Mouse (Mus musculus) MEL (cell line): ENCODE measurements around the gene Mrpl14. TPM values are rescaled to one million over a fixed set of nuclear protein-coding genes. Genes with fewer than 3 reads are reported as not detected.

Experiments
- DNase-seq: peaks from one replicate; pipeline ENCODE4 v3.0.0; 2011; ENCODE audit warnings: low read depth, low spot score
- H3K27ac ChIP-seq: 2 replicates; pipeline ENCODE4 v1.5.1; 2012; ENCODE audit warnings: low read depth, mild to moderate bottlenecking, control low read depth, low read length, moderate library complexity; ENCODE audit not compliant: control insufficient read depth
- H3K27me3 ChIP-seq, 2 experiments: fragments of 150-350 bp in 1 of 2; sonication (generic) in 1 of 2; 2 replicates each; pipeline ENCODE4 v1.6.1; 2012; ENCODE audit warnings: low read length in 2 of 2, mild to moderate bottlenecking in 2 of 2, improper control_type of control experiment in 1 of 2, moderate library complexity in 1 of 2; ENCODE audit not compliant: insufficient read depth in 2 of 2, control insufficient read depth in 1 of 2
- H3K36me3 ChIP-seq, 2 experiments: 2 replicates each; pipeline ENCODE4 v1.6.1; 2012 to 2014; ENCODE audit warnings: low read length in 2 of 2, improper control_type of control experiment in 1 of 2, inconsistent platforms in 1 of 2, mild to moderate bottlenecking in 1 of 2; ENCODE audit not compliant: insufficient read depth in 2 of 2, control insufficient read depth in 1 of 2
- H3K4me1 ChIP-seq, 2 experiments: fragments of 150-350 bp in 1 of 2; sonication (generic) in 1 of 2; 2 replicates each; pipeline ENCODE4 v1.6.1; 2012; ENCODE audit warnings: low read length in 2 of 2, improper control_type of control experiment in 1 of 2, mild to moderate bottlenecking in 1 of 2; ENCODE audit not compliant: insufficient read depth in 2 of 2, control insufficient read depth in 1 of 2
- H3K4me3 ChIP-seq, 2 experiments: fragments of 150-350 bp in 1 of 2; sonication (generic) in 1 of 2; 2 replicates each; pipeline ENCODE4 v1.5.1; 2012; ENCODE audit warnings: low read depth in 2 of 2, low read length in 2 of 2, mild to moderate bottlenecking in 2 of 2, moderate library complexity in 2 of 2, control low read depth in 1 of 2, improper control_type of control experiment in 1 of 2; ENCODE audit not compliant: control insufficient read depth in 1 of 2, insufficient read depth in 1 of 2
- H3K79me2 ChIP-seq: 2 replicates; pipeline ENCODE4 v1.6.1; 2012; ENCODE audit warnings: mild to moderate bottlenecking, low read length, moderate library complexity; ENCODE audit not compliant: control insufficient read depth, poor library complexity, insufficient read depth
- H3K9ac ChIP-seq: 2 replicates; pipeline ENCODE4 v1.6.1; 2012; ENCODE audit warnings: low read depth, mild to moderate bottlenecking, control low read depth, low read length, moderate library complexity; ENCODE audit not compliant: control insufficient read depth, poor library complexity, severe bottlenecking
- H3K9me3 ChIP-seq: fragments of 150-350 bp; sonication (generic); replicated peaks from 2 replicates; pipeline ENCODE4 v1.6.1; 2012; ENCODE audit warnings: mild to moderate bottlenecking, low read length, improper control_type of control experiment, moderate library complexity; ENCODE audit not compliant: insufficient read depth
- BHLHE40 ChIP-seq: IDR thresholded peaks from 2 replicates; pipeline ENCODE4 v1.6.1; 2012; ENCODE audit warnings: low read depth, mild to moderate bottlenecking, inconsistent platforms, low read length, improper control_type of control experiment, borderline replicate concordance
- CHD1 ChIP-seq: IDR thresholded peaks from 2 replicates; pipeline ENCODE4 v1.6.1; 2012; ENCODE audit warnings: low read depth, mild to moderate bottlenecking, inconsistent platforms, low read length, improper control_type of control experiment
- CHD2 ChIP-seq: IDR thresholded peaks from 2 replicates; pipeline ENCODE4 v1.6.1; 2011; ENCODE audit warnings: low read length, improper control_type of control experiment
- CTCF ChIP-seq, 3 experiments: IDR thresholded peaks in 2 of 3; conservative IDR thresholded peaks in 1 of 3; 2 replicates each; pipeline ENCODE4 v1.5.1; 2011 to 2012; ENCODE audit warnings: low read length in 3 of 3, low read depth in 2 of 3, mild to moderate bottlenecking in 2 of 3, improper control_type of control experiment in 1 of 3, inconsistent platforms in 1 of 3, mixed read lengths in 1 of 3, moderate library complexity in 1 of 3; ENCODE audit not compliant: control insufficient read depth in 1 of 3, insufficient read depth in 1 of 3, poor library complexity in 1 of 3, severe bottlenecking in 1 of 3
- EP300 ChIP-seq, 2 experiments: IDR thresholded peaks; 2 replicates each; pipeline ENCODE4 v1.6.1; 2011; ENCODE audit warnings: improper control_type of control experiment in 2 of 2, low read length in 2 of 2, low read depth in 1 of 2, mild to moderate bottlenecking in 1 of 2
- ETS1 ChIP-seq: IDR thresholded peaks from 2 replicates; pipeline ENCODE4 v1.6.1; 2012; ENCODE audit warnings: low read depth, mild to moderate bottlenecking, inconsistent platforms, low read length, improper control_type of control experiment, moderate library complexity
- GABPA ChIP-seq: IDR thresholded peaks from 2 replicates; pipeline ENCODE4 v1.6.1; 2012; ENCODE audit warnings: low read depth, mild to moderate bottlenecking, inconsistent platforms, low read length, improper control_type of control experiment, moderate library complexity
- HCFC1 ChIP-seq: IDR thresholded peaks from 2 replicates; pipeline ENCODE4 v1.6.1; 2012; ENCODE audit warnings: low read depth, mild to moderate bottlenecking, inconsistent platforms, low read length, improper control_type of control experiment, moderate library complexity
- JUND ChIP-seq: IDR thresholded peaks from 2 replicates; pipeline ENCODE4 v1.6.1; 2011; ENCODE audit warnings: low read depth, mild to moderate bottlenecking, improper control_type of control experiment, low read length
- KAT2A ChIP-seq: conservative IDR thresholded peaks from 2 replicates; pipeline ENCODE4 v1.6.1; 2012; ENCODE audit warnings: low read depth, low read length, improper control_type of control experiment, inconsistent platforms
- MEF2A ChIP-seq: IDR thresholded peaks from 2 replicates; pipeline ENCODE4 v1.6.1; 2014; ENCODE audit warnings: low read depth, mild to moderate bottlenecking, inconsistent platforms, low read length, improper control_type of control experiment; ENCODE audit not compliant: poor library complexity, insufficient replicate concordance, severe bottlenecking; ENCODE audit errors: extremely low read depth
- MXI1 ChIP-seq: IDR thresholded peaks from 2 replicates; pipeline ENCODE4 v1.6.1; 2011; ENCODE audit warnings: mild to moderate bottlenecking, low read depth, low read length, improper control_type of control experiment
- NELFE ChIP-seq: IDR thresholded peaks from 2 replicates; pipeline ENCODE4 v1.6.1; 2011; ENCODE audit warnings: low read depth, low read length, improper control_type of control experiment
- NRF1 ChIP-seq: IDR thresholded peaks from 2 replicates; pipeline ENCODE4 v1.6.1; 2014; ENCODE audit warnings: low read depth, mild to moderate bottlenecking, inconsistent platforms, low read length, improper control_type of control experiment, moderate library complexity; ENCODE audit not compliant: poor library complexity, insufficient read depth, severe bottlenecking
- POLR2AphosphoS2 ChIP-seq: IDR thresholded peaks from 2 replicates; pipeline ENCODE4 v1.6.1; 2011; ENCODE audit warnings: low read length, improper control_type of control experiment
- POLR2AphosphoS5 ChIP-seq: IDR thresholded peaks from 2 replicates; pipeline ENCODE4 v1.6.1; 2012; ENCODE audit warnings: low read depth, borderline replicate concordance, mild to moderate bottlenecking, inconsistent platforms, low read length, moderate library complexity, mixed read lengths
- RAD21 ChIP-seq: IDR thresholded peaks from 2 replicates; pipeline ENCODE4 v1.6.1; 2011; ENCODE audit warnings: mild to moderate bottlenecking, low read depth, low read length, improper control_type of control experiment
- SIN3A ChIP-seq: IDR thresholded peaks from 2 replicates; pipeline ENCODE4 v1.6.1; 2012; ENCODE audit warnings: low read length, improper control_type of control experiment, inconsistent platforms
- TAL1 ChIP-seq: IDR thresholded peaks from 2 replicates; pipeline ENCODE4 v1.6.1; 2012; ENCODE audit warnings: mild to moderate bottlenecking, inconsistent platforms, low read length, moderate library complexity, mixed read lengths
- TBP ChIP-seq: IDR thresholded peaks from 2 replicates; pipeline ENCODE4 v1.8.0; 2011; ENCODE audit warnings: low read depth, low read length, improper control_type of control experiment
- UBTF ChIP-seq: IDR thresholded peaks from 2 replicates; pipeline ENCODE4 v1.6.1; 2012; ENCODE audit warnings: low read depth, mild to moderate bottlenecking, inconsistent platforms, low read length, improper control_type of control experiment, moderate library complexity, borderline replicate concordance; ENCODE audit not compliant: insufficient read depth
- USF2 ChIP-seq, 2 experiments: IDR thresholded peaks; 2 replicates each; pipeline ENCODE4 v1.6.1; 2011 to 2012; ENCODE audit warnings: improper control_type of control experiment in 2 of 2, low read length in 2 of 2, borderline replicate concordance in 1 of 2, inconsistent platforms in 1 of 2, low read depth in 1 of 2, mild to moderate bottlenecking in 1 of 2; ENCODE audit not compliant: insufficient read depth in 1 of 2
- ZC3H11A ChIP-seq: IDR thresholded peaks from 2 replicates; pipeline ENCODE4 v1.6.1; 2012; ENCODE audit warnings: low read depth, mild to moderate bottlenecking, inconsistent platforms, low read length, improper control_type of control experiment
- ZMIZ1 ChIP-seq: IDR thresholded peaks from 2 replicates; pipeline ENCODE4 v1.6.1; 2012; ENCODE audit warnings: low read depth, mild to moderate bottlenecking, inconsistent platforms, low read length, improper control_type of control experiment, moderate library complexity
- ZNF384 ChIP-seq: IDR thresholded peaks from 2 replicates; pipeline ENCODE4 v1.6.1; 2012; ENCODE audit warnings: low read depth, mild to moderate bottlenecking, inconsistent platforms, low read length, improper control_type of control experiment
- polyA plus RNA-seq, 2 experiments: library from polyadenylated mRNA; stranded (reverse) in 1 of 2; unstranded in 1 of 2; fragments of >175 nt in 1 of 2; fragments of >200 nt in 1 of 2; gene quantifications; 2 replicates each; pipeline versions ENCODE4 v1.2.1 to v1.2.4; 2012; ENCODE audit warnings: low replicate concordance in 2 of 2, low read depth in 1 of 2; ENCODE audit not compliant: insufficient read length in 2 of 2, insufficient read depth in 1 of 2, missing spikeins in 1 of 2
- total RNA-seq: library from RNA; depleted of rRNA; stranded (reverse); fragments of 300-350 nt; gene quantifications from 2 replicates; pipeline ENCODE4 v1.2.3, GENCODE M21; 2012

Gene Mrpl14
- total and polyA plus RNA-seq, 3 experiments: 66.2 to 159 TPM; not detected in 1

DNA sequence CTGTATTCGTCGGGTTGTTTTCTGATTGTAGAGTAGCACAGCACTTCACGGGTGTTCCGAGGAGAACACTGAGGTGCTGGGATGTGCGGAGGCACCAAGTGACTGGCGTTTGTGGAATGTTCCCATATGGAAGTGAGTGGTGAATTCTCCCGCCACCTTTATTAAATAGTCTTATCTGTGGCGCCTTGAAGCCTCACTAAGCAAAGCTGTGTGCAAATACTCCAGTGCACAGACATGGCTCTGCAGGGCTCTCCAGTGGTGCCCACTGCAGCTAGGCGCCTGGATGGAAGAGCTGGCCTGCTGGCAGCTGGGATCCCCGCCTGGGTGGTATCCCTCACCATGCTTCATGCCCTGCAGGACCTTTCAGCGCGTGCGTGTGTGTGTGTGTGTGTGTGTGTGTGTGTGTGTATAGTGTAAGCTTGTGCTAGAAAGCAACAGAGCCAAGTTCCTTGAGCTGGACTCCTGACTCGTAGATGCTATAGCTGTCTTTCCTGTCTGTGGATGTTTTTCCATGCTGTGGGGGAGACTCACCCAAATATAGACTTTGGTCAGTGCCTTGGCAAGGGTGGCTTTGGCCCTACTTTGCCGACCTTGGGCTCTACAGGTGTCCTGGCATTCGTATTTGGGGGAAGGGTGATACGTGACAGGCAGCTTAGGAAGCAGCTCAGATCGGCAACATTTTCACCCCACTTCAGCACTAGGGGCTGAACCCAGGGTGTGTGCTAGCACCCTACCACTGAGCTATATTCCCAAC is 7.9 kb downstream of the Mrpl14 start:
- H3K36me3 ChIP-seq: peaks cover 2 to 12% of the 10 kb centered on the region in 2 experiments; a peak in 3 of 4 replicates

DNA sequence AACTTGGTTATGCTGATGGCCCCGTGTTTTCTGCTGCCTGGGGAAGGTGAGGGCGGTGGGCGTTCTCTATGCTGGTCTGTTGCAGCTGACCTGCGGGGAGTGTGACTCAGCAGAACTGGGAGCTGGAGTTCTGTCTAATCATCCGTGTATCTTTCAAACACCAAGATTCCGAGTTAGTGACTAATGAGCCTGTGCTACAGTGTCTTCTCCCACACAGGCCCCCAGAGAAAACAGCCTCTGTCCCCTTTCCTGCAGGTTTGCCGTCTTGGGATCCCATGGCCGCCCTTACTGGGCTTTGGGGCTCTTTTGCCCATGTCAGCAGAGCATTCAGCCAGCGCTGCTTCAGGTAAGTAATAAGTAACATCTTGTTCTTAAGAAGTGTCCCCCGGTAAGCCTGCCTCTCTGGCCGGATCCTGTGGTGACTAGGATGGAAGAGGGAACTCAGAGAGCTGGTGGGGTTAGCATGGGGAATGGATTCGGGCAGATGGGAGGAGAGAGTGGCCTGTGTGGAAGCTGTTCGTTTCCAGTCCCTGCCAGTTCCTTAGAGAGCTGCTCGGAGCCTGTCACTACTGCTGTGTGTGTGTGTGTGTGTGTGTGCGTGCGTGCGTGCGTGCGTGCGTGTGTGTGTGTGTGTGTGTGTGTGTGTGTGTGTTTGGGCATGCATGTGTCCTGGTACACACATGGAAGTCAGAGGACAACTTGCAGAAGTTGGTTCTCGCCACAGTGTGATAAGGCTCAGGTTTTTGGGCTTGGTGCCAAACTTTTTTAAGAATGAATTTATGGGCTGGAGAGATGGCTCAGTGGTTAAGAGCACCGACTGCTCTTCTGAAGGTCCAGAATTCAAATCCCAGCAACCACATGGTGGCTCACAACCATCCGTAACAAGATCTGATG is 9.4 kb downstream of the Mrpl14 start:
- H3K79me2 ChIP-seq: peaks cover 4% of the 10 kb centered on the region; the same call in 1 of the 2 replicates
- H3K27ac ChIP-seq: peak overlapping the region; percentile 79
- H3K36me3 ChIP-seq: peaks cover 2 to 12% of the 10 kb centered on the region in 2 experiments; a peak in 3 of 4 replicates
- H3K27me3 ChIP-seq: no peaks in the 10 kb centered on the region
- no peaks in the 10 kb centered on the region for H3K9me3 ChIP-seq
- H3K4me1 ChIP-seq: peaks cover 6 to 19% of the 10 kb centered on the region in 2 experiments
- H3K4me3 ChIP-seq: peak overlapping the region; percentile 26 to 57; a peak in 3 of 4 replicates
- peak overlapping the region; percentile 44 for H3K9ac ChIP-seq
- DNase-seq: peak; percentile 93
- no peak for TF ChIP-seq POLR2AphosphoS2
- TF ChIP-seq GABPA: peak; percentile 86
- TF ChIP-seq ZC3H11A: no peak
- TF ChIP-seq POLR2AphosphoS5: no peak
- TF ChIP-seq KAT2A: no peak
- TF ChIP-seq MEF2A: no peak
- TF ChIP-seq NELFE: 0 out of 2 replicates have a peak, but pooled peaks have one; percentile 28
- TF ChIP-seq CHD2: no peak
- peak; percentile 74 for TF ChIP-seq MXI1
- TF ChIP-seq TAL1: no peak
- TF ChIP-seq NRF1: no peak
- no peak for TF ChIP-seq USF2 (IDR thresholded peaks at IDR 0.05; ENCODE audit: borderline replicate concordance in 1 of 2, insufficient read depth in 1 of 2, low read depth in 1 of 2, low read length in 2 of 2)
- TF ChIP-seq HCFC1: no peak
- TF ChIP-seq UBTF: no peak
- no peak for TF ChIP-seq RAD21
- TF ChIP-seq ETS1: peak; percentile 78
- peak; percentile 57 to 66 for TF ChIP-seq EP300 (IDR thresholded peaks at IDR 0.05; ENCODE audit: low read depth in 1 of 2, low read length in 2 of 2)
- TF ChIP-seq CHD1: peak; percentile 64; the same call in 1 of the 2 replicates
- peak; percentile 30; the same call in 1 of the 2 replicates for TF ChIP-seq SIN3A
- TF ChIP-seq JUND: no peak
- peak; percentile 77 for TF ChIP-seq ZNF384
- TF ChIP-seq CTCF (IDR thresholded peaks at IDR 0.05 in 2 of 3, conservative IDR thresholded peaks at IDR 0.05 in 1 of 3; ENCODE audit: control insufficient read depth in 1 of 3, insufficient read depth in 1 of 3, low read depth in 2 of 3, low read length in 3 of 3, poor library complexity in 1 of 3, severe bottlenecking in 1 of 3): no peak
- no peak for TF ChIP-seq TBP
- TF ChIP-seq ZMIZ1: no peak
- 0 out of 2 replicates have a peak, but pooled peaks have one; percentile 34 for TF ChIP-seq BHLHE40

More for the DNA sequence above, 7.9 kb downstream of the Mrpl14 start:
- peaks cover 5% of the 10 kb centered on the region; the same call in 1 of the 2 replicates for H3K79me2 ChIP-seq
- H3K27me3 ChIP-seq: no peaks in the 10 kb centered on the region
- H3K9me3 ChIP-seq: no peaks in the 10 kb centered on the region
- DNase-seq: no peak
- H3K9ac ChIP-seq: no peak overlapping the region
- no peak overlapping the region for H3K4me3 ChIP-seq
- H3K27ac ChIP-seq: no peak overlapping the region; the same call in 1 of the 2 replicates
- peaks cover 6 to 19% of the 10 kb centered on the region in 2 experiments for H3K4me1 ChIP-seq
- no peak for TF ChIP-seq JUND
- no peak for TF ChIP-seq MXI1
- no peak for TF ChIP-seq ZNF384
- no peak for TF ChIP-seq ZMIZ1
- TF ChIP-seq, all 39 proteins: peak for 0
